Mouse (Mus musculus) intestine, embryonic 15.5 days (tissue): Measurements from ENCODE around the gene Trip4. TPM values are rescaled to one million over a fixed set of nuclear protein-coding genes. Genes with fewer than 3 reads are reported as not detected.

Experiments used
- ATAC-seq: fragments of 200-750 bp; cut with Nextera tagmentation; 2 replicates; pipeline ENCODE4 v1.8.0; 2017; ENCODE audit warnings: moderate TSS enrichment, moderate library complexity
- H3K27ac ChIP-seq: fragments of 300-500 bp; sonication (generic); 2 replicates; pipeline ENCODE4 v1.5.1; 2015; ENCODE audit warnings: mild to moderate bottlenecking, inconsistent platforms
- H3K27me3 ChIP-seq: fragments of 300-500 bp; sonication (generic); replicated peaks from 2 replicates; pipeline ENCODE4 v1.6.1; 2015; ENCODE audit warnings: inconsistent platforms
- H3K36me3 ChIP-seq: fragments of 300-500 bp; sonication (generic); 2 replicates; pipeline ENCODE4 v1.6.1; 2015; ENCODE audit warnings: inconsistent platforms
- H3K4me1 ChIP-seq: fragments of 300-500 bp; sonication (generic); replicated peaks from 2 replicates; pipeline ENCODE4 v1.6.1; 2015; ENCODE audit warnings: inconsistent platforms
- H3K4me2 ChIP-seq: fragments of 300-500 bp; sonication (generic); replicated peaks from 2 replicates; pipeline ENCODE4 v1.6.1; 2015; ENCODE audit warnings: mild to moderate bottlenecking, inconsistent platforms
- H3K4me3 ChIP-seq: fragments of 300-500 bp; sonication (generic); replicated peaks from 2 replicates; pipeline ENCODE4 v1.5.1; 2015; ENCODE audit warnings: inconsistent platforms
- H3K9ac ChIP-seq: fragments of 300-500 bp; sonication (generic); 2 replicates; pipeline ENCODE4 v1.6.1; 2015; ENCODE audit warnings: inconsistent platforms
- H3K9me3 ChIP-seq: fragments of 300-500 bp; sonication (generic); 2 replicates; pipeline ENCODE4 v1.6.1; 2016; ENCODE audit warnings: inconsistent platforms
- WGBS: fragments of 180-500 bp; shearing (Covaris S2); methylation state at CpG from one replicate; pipeline ENCODE4 v1.1.7; 2015; 5-methylcytosine and 5-hydroxymethylcytosine counted together
- polyA plus RNA-seq: library from polyadenylated mRNA; unstranded; fragments of >200 nt; fragmentation: Nextera tagmentation; extraction: Ambion mirVana; gene quantifications from 2 replicates; pipeline ENCODE4 v1.2.1, GENCODE M21; 2015

Trip4 gene
- polyA plus RNA-seq, 1 experiment from 2014 or later = 24.5 TPM

DNA sequence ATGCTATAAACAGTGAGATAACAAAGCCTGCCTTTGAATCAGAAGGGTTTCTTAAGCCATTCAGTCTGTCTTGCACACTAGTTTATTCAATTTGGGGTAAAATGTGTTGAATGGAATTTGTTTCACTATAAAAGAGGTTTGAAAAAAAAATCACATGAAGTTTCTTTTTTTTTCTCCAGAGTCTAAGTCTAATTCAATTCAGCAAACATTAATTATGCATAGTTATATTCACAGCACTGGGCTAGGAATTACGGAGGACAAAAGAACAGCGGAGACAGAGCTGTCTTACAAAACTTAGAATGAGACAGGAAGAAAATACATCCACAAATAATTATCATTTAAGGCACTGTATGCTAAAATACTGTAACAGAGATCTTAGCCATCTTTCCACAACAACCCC is 90.2 kb downstream of the Trip4 start:
- no peak overlapping the region for H3K9ac ChIP-seq
- ATAC-seq = no peak
- 87% methylated on average over 2 of the region's 2 CpGs for WGBS
- H3K4me3 ChIP-seq = no peak overlapping the region
- H3K4me1 ChIP-seq = peaks cover 5% of the 10 kb centered on the region; the same call in 1 of the 2 replicates
- H3K27ac ChIP-seq = no peak overlapping the region
- H3K27me3 ChIP-seq = no peaks in the 10 kb centered on the region
- H3K36me3 ChIP-seq = 0 out of 2 replicates have a peak, but pooled peaks cover 2% of the 10 kb centered on the region
- H3K4me2 ChIP-seq = no peak overlapping the region
- no peaks in the 10 kb centered on the region for H3K9me3 ChIP-seq

DNA sequence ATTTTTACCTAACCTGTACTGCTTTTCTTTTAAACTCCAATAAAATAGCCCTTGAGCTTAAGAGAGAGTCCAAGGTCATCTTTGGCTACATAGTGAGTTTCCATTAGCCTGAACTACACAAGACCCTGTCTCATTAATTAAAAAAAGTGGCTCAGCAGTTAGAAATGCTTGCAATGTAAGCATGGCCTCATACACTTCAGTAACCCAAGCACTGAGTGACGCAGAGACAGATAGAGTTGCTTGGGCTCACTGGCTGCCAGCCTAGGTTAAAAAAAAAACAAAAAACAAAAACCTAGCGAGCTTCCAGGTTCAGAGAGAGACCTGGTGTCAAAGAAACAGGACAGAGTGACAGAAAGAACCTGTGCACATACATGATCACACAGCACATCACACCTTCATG is 95.8 kb downstream of the Trip4 start:
- 0 out of 2 replicates have a peak, but pooled peaks cover 2% of the 10 kb centered on the region for H3K4me1 ChIP-seq
- H3K4me2 ChIP-seq = no peak overlapping the region
- H3K27me3 ChIP-seq = no peaks in the 10 kb centered on the region
- H3K9ac ChIP-seq = no peak overlapping the region
- no peak for ATAC-seq
- no peak overlapping the region for H3K4me3 ChIP-seq
- no peaks in the 10 kb centered on the region for H3K9me3 ChIP-seq
- H3K27ac ChIP-seq = no peak overlapping the region
- whole genome bisulfite sequencing = 56% methylated on average over 2 of the region's 2 CpGs
- H3K36me3 ChIP-seq = 0 out of 2 replicates have a peak, but pooled peaks cover 2% of the 10 kb centered on the region

DNA sequence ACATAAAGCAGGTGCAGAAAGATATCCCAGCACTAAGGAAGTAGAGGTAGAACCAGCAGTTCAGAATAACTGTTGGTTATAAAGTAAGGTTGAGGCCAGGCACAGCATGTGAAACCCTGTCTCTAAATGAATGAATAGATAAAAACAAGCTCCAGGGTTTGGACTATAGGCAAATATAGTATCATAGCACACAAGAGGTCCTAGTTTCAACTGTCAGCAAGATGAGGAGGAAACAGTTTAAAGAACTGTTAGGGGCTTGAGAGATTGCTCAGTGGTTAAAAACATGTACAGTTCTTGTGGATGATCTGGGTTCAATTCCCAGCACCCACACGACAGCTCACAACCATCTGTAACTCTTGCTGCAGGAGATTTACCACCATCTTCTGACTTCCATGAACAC is 96.8 kb downstream of the Trip4 start:
- no peak overlapping the region for H3K4me2 ChIP-seq
- no peak overlapping the region for H3K9ac ChIP-seq
- no peaks in the 10 kb centered on the region for H3K27me3 ChIP-seq
- ATAC-seq = no peak
- H3K4me3 ChIP-seq = no peak overlapping the region
- 86% methylated on average over 1 of the region's 1 CpGs for WGBS
- H3K4me1 ChIP-seq = 0 out of 2 replicates have a peak, but pooled peaks cover 2% of the 10 kb centered on the region
- H3K9me3 ChIP-seq = no peaks in the 10 kb centered on the region
- H3K36me3 ChIP-seq = 0 out of 2 replicates have a peak, but pooled peaks cover 2% of the 10 kb centered on the region
- H3K27ac ChIP-seq = no peak overlapping the region

DNA sequence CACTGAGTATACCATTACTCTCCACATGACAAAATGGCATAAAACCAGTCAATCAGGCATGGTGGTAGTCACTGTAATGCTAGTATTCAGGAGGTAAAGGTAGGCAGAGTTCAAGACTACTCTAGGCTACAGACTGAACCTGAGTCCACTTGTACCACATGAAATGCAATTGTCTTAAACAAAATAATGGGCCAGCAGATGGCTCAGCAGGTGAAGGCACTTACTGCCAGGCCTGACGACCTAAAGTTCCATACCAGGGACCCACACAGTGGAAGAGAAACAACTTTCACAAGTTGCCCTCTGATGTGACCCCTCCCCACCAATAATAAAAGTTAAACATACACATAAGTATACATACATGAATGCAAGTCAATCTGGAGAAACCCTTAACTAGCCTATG is 100.8 kb downstream of the Trip4 start:
- Histone ChIP-seq H3K9me3 (no peaks in the 10 kb centered on the region), H3K4me1 (0 out of 2 replicates have a peak, but pooled peaks cover 2% of the 10 kb centered on the region), H3K36me3 (no peaks in the 10 kb centered on the region), H3K4me2 (no peak overlapping the region), H3K27me3 (no peaks in the 10 kb centered on the region), H3K27ac (no peak overlapping the region), H3K9ac (no peak overlapping the region), H3K4me3 (no peak overlapping the region)
- no peak for ATAC-seq
- WGBS = 68% methylated on average over 1 of the region's 1 CpGs

DNA sequence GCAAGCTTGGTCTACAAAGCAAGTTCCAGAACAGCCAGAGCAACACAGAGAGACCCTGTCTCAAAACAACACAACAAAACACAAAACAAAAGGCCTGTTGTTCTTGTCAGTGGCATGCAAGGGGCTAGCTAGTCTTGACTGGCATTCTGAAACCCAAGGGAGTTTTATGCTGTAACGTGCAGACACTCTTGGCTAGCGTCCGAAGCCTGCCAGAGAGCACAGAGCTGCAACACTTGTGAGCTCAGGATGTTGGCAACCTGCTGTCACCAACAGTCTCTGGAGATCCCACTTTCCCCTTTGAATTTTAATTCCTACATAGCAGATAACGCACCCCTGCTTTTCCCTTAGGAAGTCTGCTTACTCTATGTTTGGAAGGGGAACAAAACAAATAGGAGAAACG is 101.3 kb downstream of the Trip4 start:
- no peak overlapping the region for H3K9ac ChIP-seq
- H3K36me3 ChIP-seq = no peaks in the 10 kb centered on the region
- no peak overlapping the region for H3K4me2 ChIP-seq
- no peaks in the 10 kb centered on the region for H3K9me3 ChIP-seq
- no peaks in the 10 kb centered on the region for H3K27me3 ChIP-seq
- H3K27ac ChIP-seq = no peak overlapping the region
- H3K4me3 ChIP-seq = no peak overlapping the region
- no peak for ATAC-seq
- H3K4me1 ChIP-seq = 0 out of 2 replicates have a peak, but pooled peaks cover 2% of the 10 kb centered on the region
- WGBS = 73% methylated on average over 5 of the region's 5 CpGs

DNA sequence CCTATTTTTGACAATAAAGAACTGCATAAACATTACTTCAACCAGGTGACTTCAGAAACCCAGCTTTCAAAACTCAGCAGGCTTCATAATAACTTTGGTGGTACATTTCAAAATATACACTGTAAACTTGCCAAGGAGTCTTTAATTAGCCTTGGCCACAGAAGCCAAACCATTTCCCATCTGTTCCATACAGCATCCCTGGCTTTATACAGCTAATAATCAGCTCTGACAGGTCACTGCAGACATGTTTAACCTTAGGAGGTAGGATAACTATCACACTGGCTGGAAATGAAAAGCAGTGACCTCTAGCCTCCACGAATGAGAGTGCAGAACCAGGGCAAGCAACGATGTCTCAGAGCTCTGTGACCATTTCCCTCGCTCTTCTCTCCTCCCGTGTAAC is 108.8 kb downstream of the Trip4 start:
- no peaks in the 10 kb centered on the region for H3K9me3 ChIP-seq
- no peak overlapping the region for H3K4me2 ChIP-seq
- no peak for ATAC-seq
- H3K4me1 ChIP-seq = no peaks in the 10 kb centered on the region
- no peaks in the 10 kb centered on the region for H3K36me3 ChIP-seq
- no peak overlapping the region for H3K27ac ChIP-seq
- no peak overlapping the region for H3K4me3 ChIP-seq
- WGBS = 78% methylated on average over 4 of the region's 4 CpGs
- no peak overlapping the region for H3K9ac ChIP-seq
- H3K27me3 ChIP-seq = no peaks in the 10 kb centered on the region

DNA sequence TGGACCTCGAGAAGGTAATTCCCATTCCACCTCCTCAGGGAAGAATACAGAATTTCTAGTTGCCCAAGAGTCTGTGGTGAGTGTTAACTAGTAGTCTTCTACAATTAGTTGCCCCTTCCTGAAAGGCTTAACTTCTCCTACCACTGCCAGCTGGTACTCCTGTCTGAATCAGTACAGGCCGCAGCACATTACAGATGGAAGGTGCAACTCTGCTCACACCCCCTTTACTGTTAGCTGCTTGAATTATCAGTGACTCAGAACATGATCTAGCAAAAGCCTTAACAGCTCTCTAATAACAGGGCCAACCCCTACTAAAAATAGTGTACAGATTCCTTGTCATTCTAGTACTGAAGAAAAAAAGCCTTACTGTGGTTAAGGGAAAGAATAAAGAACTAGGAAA is 112.9 kb downstream of the Trip4 start:
- Histone ChIP-seq H3K4me1 (0 out of 2 replicates have a peak, but pooled peaks cover 5% of the 10 kb centered on the region), H3K9ac (no peak overlapping the region), H3K4me2 (no peak overlapping the region), H3K36me3 (no peaks in the 10 kb centered on the region), H3K4me3 (no peak overlapping the region), H3K27ac (no peak overlapping the region), H3K27me3 (no peaks in the 10 kb centered on the region), H3K9me3 (no peaks in the 10 kb centered on the region)
- no peak for ATAC-seq
- 82% methylated on average over 2 of the region's 2 CpGs for WGBS

DNA sequence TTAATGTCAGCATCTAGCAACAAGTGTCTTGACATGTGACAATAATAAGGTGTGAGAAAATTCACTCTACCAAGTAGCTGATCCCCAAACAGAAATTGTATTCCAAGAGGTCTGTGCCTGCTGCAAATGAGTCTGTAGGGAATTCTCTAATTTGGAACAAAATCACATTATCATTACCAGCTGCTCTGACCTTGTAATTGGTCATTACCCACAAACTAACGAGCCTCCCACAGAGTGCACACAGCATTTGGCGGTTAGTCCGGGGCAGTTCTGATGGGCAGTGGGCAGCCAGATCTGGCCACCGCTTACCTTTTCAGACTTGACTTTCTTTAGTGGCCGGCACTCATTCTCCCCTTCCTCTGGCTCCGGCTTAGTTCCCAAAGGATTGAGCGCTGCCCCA is 114.3 kb downstream of the Trip4 start:
- WGBS = 88% methylated on average over 7 of the region's 7 CpGs
- ATAC-seq = no peak
- Histone ChIP-seq H3K27ac (no peak overlapping the region), H3K36me3 (no peaks in the 10 kb centered on the region), H3K4me1 (0 out of 2 replicates have a peak, but pooled peaks cover 7% of the 10 kb centered on the region), H3K9me3 (no peaks in the 10 kb centered on the region), H3K27me3 (no peaks in the 10 kb centered on the region), H3K9ac (no peak overlapping the region), H3K4me2 (no peak overlapping the region), H3K4me3 (no peak overlapping the region)

DNA sequence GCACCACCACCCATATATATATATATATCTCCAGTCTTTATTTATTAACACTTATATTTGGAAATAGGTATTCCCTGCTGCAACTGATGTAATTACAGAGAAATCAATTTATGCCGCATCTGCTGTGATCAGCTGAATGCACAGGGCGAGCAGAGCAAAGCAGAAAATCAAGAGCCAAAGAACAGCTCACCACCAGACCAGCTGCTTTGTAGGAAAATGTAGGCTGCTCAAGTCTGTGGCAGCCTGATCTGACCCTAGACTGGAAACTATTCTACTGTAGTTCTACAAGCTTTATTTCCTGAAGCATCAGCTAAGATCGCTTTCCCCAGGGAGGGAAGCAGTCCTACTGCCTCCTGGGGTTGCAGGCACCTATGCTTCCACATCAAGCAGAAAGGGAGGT is 115.1 kb downstream of the Trip4 start:
- H3K4me1 ChIP-seq = 0 out of 2 replicates have a peak, but pooled peaks cover 7% of the 10 kb centered on the region
- H3K4me2 ChIP-seq = no peak overlapping the region
- no peak for ATAC-seq
- H3K27me3 ChIP-seq = no peaks in the 10 kb centered on the region
- no peaks in the 10 kb centered on the region for H3K9me3 ChIP-seq
- H3K4me3 ChIP-seq = no peak overlapping the region
- WGBS = 87% methylated on average over 3 of the region's 3 CpGs
- H3K9ac ChIP-seq = no peak overlapping the region
- H3K27ac ChIP-seq = no peak overlapping the region
- no peaks in the 10 kb centered on the region for H3K36me3 ChIP-seq

DNA sequence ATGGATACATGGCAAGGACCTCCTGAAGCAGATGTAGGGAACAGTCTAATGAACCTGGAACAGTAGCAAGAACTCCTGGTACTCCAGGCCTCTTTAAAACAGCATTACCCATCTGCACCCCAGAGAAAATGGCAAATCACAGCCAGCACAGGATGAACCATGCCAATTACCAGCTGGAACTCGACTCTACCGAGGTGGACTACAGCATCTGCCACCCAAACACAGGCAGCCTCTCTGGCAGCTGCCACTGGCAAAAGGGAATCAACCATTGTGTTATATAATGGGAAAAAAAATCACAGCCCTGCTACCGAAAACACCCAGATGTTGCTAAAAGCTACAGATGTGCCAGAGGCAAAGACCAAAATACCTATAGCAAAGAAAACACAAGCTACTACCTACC is 115.5 kb downstream of the Trip4 start:
- H3K9me3 ChIP-seq = no peaks in the 10 kb centered on the region
- no peak for ATAC-seq
- H3K36me3 ChIP-seq = no peaks in the 10 kb centered on the region
- no peak overlapping the region for H3K4me2 ChIP-seq
- H3K4me3 ChIP-seq = no peak overlapping the region
- H3K27ac ChIP-seq = no peak overlapping the region
- H3K9ac ChIP-seq = no peak overlapping the region
- H3K27me3 ChIP-seq = no peaks in the 10 kb centered on the region
- 0 out of 2 replicates have a peak, but pooled peaks cover 7% of the 10 kb centered on the region for H3K4me1 ChIP-seq
- WGBS = 74% methylated on average over 3 of the region's 3 CpGs

DNA sequence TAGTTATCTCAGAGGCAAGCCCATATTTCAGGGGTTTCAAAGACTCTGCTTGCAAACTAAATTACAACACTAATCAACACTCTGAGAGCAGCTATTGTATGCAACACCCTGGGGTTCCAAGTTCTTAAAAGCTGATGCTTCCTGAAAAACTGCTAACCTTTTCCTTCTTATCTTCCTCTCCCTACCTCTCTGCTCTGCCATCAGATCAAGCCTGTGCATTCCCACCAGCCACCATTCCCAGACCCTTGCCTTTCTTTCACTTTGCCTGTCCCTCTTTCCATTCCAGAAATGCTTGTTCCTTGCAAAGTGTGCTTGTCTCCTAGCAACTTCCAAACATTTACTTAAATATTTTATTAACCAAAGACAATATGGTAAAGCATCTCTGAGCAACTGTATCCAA is 116.7 kb downstream of the Trip4 start:
- no peaks in the 10 kb centered on the region for H3K9me3 ChIP-seq
- no peaks in the 10 kb centered on the region for H3K27me3 ChIP-seq
- 0 out of 2 replicates have a peak, but pooled peaks cover 14% of the 10 kb centered on the region for H3K4me1 ChIP-seq
- no peak for ATAC-seq
- no peak overlapping the region for H3K27ac ChIP-seq
- no peaks in the 10 kb centered on the region for H3K36me3 ChIP-seq
- no peak overlapping the region for H3K9ac ChIP-seq
- no peak overlapping the region for H3K4me2 ChIP-seq
- H3K4me3 ChIP-seq = no peak overlapping the region

DNA sequence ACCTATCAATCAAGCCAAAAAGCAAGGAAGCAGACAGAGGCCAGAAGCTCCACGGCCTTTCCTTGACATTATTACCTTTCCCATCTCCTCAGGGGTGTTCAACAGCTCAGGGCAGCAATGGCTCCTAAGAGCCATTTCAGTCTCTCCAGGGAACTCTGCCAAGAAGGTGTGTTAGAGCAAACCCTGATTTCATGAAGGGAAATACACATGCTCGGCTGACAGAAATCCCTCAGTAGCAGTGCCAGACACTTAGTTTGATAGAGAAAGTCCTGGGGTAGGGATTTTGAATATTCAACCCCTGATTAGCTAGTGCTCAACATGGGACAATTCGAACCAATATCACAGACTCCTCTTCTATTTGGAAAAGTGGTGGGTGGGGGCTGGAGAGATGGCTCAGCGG is 117.5 kb downstream of the Trip4 start:
- no peak overlapping the region for H3K9ac ChIP-seq
- no peak overlapping the region for H3K4me3 ChIP-seq
- 0 out of 2 replicates have a peak, but pooled peaks cover 15% of the 10 kb centered on the region for H3K4me1 ChIP-seq
- 66% methylated on average over 4 of the region's 4 CpGs for WGBS
- ATAC-seq = no peak
- no peaks in the 10 kb centered on the region for H3K9me3 ChIP-seq
- no peak overlapping the region for H3K4me2 ChIP-seq
- no peak overlapping the region for H3K27ac ChIP-seq
- H3K36me3 ChIP-seq = no peaks in the 10 kb centered on the region
- no peaks in the 10 kb centered on the region for H3K27me3 ChIP-seq

DNA sequence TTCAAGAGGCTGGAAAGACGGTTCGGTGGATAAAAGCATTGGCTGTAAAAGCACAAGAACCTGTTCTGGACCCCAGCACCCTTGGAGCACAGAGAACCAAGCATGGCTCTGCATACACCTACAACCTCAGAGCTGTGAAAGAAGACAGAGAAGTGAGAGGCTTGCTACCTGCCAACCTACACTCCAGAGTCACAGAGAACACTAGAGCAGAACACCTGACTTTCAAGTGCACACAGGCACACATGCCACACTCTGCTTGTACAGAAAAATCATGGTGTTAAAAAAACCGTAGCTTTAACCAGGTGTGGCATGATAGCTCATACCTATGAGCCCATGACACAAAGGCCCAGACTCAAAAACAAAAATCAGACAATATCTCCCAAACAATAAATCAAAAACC is 118.8 kb downstream of the Trip4 start:
- no peak overlapping the region for H3K4me3 ChIP-seq
- WGBS = 90% methylated on average over 3 of the region's 3 CpGs
- 0 out of 2 replicates have a peak, but pooled peaks cover 15% of the 10 kb centered on the region for H3K4me1 ChIP-seq
- no peak for ATAC-seq
- no peak overlapping the region for H3K27ac ChIP-seq
- H3K4me2 ChIP-seq = no peak overlapping the region
- no peak overlapping the region for H3K9ac ChIP-seq
- H3K27me3 ChIP-seq = no peaks in the 10 kb centered on the region
- no peaks in the 10 kb centered on the region for H3K36me3 ChIP-seq
- no peaks in the 10 kb centered on the region for H3K9me3 ChIP-seq
